Mouse (Mus musculus): ENCODE results near the gene AI661453.
"Not testable (repeated sequence)": the region's sequence is repeated elsewhere in the genome, so short reads cannot be mapped to it uniquely, and the experiment has no call there.

Gene AI661453

GRCm38 (mm10) chr17:47502707-47503045 is 66.3 kb downstream of the AI661453 start:
- not testable (repeated sequence) for DNase-seq (ENCODE audit: low spot score)

DNA sequence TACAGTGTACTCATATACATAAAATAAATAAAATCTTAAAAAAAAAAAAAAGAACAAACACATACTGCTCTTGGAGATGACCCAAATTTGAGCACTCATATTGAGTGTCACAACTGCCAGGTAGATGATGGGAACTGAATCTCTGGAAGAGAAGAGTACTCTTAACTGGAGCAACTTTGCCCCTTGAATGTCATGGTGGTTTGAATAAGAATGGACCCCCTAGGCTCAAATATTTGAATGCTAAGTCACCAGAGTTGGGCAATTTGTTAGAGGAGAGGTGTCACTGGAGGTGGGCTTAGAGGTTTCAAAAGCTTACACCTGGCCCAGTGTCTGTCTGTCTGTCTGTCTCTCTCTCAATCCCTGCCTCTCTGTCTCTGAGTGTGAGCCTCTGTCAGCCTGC is 67.3 kb downstream of the AI661453 start:
- no peak for DNase-seq (ENCODE audit: low spot score)

GRCm38 (mm10) chr17:47504228-47504627 is 67.8 kb downstream of the AI661453 start:
- DNase-seq (ENCODE audit: low spot score) = no peak

DNA sequence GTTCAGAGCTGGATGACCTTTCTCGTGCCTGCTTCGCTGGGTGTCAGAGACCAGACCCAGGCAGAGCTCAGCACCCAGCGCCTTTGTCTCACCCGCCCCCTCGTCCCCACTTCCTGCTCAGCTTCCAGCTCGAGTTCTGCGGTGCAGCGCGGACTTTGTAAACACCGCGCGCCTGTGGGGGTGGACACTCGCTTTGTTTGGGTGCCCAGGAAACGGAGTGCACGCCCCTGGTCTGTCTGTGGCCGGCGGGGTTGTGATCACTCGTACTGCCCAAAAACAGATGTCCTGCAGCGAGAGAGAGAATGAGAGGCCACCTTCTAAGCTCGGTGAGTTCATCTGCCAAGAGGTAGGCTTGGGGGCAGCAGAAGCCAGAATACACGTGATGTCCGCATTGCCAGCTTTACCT is 68.5 kb downstream of the AI661453 start, which contains the start of gene Ccnd3:
Gene Ccnd3, plus strand, starts transcription at position 111 of the 406 bp plus-strand sequence.
- peak; percentile 77 for DNase-seq (ENCODE audit: low spot score)

- DNase-seq (ENCODE audit: low spot score) = no peak
Observed at GRCm38 (mm10) chr17:47505566-47505965, 69.2 kb downstream of the AI661453 start.

- no peak for DNase-seq (ENCODE audit: low spot score)
Observed at GRCm38 (mm10) chr17:47506042-47506441, 69.6 kb downstream of the AI661453 start.

DNA sequence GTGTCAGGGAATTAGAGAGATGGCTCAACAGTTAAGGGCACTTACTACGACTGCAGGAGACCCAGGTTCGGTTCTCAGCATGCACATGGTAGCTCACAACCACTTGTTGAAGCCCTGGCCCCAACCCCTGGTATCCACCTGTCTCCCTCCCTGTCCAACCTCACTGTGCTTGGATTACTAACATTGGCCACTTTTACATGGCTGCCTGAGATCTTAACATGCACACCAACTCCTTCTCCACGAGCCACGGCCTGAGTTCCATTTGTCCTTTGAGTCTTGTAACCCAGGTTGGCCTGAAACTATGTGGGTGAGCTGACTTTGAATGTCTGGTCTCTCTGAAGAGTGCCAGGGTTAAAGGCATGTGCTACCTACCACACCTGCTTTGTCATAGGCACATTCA is 70.3 kb downstream of the AI661453 start:
- no peak for DNase-seq (ENCODE audit: low spot score)

DNA sequence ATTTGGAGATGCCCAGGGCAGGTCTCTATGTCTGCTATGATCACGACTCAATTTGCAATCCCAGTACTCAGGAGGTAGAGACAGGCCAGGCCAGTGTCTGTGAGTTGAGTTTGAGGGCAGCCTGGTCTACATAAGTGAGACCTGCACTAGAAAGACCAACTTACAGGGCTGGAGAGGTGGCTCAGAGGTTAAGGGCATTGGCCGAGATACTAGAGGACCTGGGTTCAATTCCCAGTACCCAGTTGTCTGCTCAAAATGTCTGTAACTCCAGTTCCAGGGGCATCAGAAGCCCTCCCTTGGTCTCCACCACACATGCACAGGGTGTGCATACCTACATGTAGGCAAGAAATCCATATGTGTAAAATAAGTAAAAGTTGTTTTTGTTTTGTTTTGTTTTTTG is 71.1 kb downstream of the AI661453 start:
- DNase-seq (ENCODE audit: low spot score) = no peak

DNA sequence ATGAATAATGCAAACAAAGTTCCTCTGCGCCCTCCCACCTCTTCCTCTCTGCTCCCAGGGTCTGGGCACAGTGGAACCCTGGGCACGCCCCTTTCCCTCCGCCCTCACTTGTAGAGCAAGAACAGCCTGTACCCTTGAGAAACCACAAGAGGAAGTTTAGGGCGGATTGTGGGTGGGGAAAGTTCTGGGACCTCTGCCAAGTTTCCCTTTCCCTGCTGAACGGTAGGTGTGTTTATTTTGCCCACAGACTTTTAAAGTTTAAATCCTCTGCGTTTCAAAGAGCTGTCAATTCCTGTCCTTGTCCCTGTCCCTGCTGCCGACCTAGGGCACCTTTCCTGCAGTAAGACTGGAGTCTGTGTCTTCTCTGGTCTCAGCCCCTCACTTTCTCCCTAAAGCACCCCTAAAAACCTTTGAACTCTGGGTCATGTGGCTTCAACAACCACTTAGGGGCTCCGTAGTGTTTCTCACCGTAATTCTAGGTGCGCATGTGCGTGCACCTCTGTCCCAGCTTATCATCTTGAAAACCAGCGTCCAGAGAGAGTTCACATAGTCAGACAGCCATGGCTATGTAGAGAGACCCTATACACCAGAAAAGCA is 71.7 kb downstream of the AI661453 start:
- DNase-seq (ENCODE audit: low spot score) = peak; percentile 95

DNA sequence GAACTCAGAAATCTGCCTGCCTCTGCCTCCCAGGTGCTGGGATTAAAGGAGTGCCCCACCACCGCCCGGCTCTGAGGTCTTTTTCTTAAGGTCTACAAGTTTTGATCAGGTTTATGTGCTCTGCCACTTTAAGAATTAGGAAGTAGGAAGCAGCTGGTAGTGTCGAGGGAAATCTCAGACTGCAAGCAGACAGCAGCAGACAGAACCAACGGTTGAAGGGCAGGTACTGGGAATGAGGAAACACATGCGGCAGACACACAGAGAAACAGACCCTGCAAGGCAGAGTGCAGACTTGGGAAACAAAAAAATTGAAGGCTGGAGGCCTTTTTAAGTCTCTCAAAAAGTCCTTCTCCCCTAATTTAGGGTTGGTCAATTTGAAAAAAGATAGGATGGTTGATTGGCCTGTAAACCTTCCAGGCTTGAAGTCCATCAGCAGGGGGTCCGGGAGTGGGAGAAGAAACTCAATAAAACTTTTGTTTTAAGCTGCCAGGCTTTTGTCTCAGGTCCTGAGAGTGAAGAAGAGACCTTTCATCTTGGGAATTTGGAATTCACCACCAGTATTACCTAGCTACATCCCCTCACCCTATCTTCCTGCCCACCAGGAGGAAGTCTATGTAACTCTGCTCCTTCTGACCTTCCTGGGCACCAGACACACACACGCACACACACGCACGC is 72.8 kb downstream of the AI661453 start:
- DNase-seq (ENCODE audit: low spot score) = no peak

- DNase-seq (ENCODE audit: low spot score) = peak; percentile 94
Observed at GRCm38 (mm10) chr17:47511111-47512020, 75.0 kb downstream of the AI661453 start.

DNA sequence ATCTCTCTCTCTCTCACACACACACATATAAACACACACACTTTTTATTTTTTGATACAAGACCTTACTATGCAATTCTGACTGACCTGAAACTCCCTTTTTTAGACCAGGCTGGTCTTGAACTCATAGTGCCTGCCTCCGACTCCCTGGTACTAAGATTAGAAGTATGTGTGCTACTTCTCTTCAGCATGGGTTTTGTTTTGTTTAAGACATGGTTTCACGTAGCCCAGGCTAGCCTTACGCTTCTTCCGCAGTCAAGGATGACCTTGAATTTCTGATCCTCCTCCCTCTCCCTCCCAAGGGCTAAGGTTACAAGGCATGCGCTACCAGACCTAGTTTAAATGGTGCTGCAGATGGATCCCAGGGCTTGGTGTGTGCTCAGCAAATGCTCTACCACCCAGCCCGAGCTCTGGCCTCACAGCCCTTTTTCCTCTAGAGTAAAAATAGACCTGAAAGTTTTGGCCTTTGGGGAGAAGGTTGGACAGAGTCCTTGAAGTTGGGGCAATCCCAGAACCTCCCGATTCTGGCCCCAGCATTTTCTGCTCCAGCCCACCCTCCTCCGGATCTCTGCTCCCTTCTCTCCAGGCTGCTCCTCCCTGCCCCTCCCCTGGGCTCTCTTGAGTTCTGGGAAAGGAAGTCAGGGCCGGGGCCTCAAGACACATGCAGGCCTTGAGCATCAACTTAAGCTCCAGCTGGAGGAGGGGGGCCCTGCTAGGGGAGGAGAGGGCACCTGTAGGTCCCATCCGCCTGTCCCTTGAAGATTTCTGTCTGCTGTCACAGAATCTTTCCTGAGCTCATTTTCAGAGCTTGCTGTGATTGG is 76.8 kb downstream of the AI661453 start:
- peak; percentile 53 for DNase-seq (ENCODE audit: low spot score)

- no peak for DNase-seq (ENCODE audit: low spot score)
Observed at GRCm38 (mm10) chr17:47515180-47515844, 78.9 kb downstream of the AI661453 start.

DNA sequence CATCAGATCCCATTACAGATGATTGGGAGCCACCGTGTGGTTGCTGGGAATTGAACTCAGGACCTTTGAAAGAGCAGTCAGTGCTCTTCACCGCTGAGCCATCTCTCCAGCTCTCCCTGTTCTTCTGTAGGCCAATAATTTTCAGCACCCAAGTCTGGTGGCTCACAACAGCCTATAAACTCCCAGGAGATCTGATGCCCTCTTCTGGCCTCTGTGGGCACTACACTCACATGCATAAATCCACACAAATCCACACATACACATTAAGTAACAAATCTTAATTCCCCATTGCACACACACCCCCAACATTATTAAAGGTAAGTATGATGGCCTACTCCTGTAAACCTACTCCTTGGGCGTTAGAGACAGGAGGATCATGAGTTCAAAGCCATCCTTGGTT is 79.8 kb downstream of the AI661453 start:
- DNase-seq (ENCODE audit: low spot score) = no peak

DNA sequence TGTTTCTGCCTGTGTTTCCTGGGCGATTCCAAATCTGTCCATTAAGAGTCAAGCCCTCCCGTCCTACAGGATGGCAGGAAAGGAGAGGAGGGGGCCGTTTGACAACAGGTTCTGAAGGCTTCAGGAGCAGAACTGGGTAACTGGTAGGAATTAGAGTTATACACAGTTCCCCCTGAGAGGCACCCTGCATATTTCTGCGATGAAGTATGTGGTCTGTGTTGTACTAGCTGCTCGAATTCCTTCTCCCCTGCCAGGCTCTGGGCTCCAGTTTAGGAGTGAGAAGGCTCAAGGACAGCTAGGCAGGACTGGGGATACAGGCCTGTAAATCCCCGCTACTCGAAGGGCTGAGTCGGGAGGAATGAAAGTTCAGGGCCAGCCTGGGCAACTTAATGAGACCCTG is 81.8 kb downstream of the AI661453 start:
- DNase-seq (ENCODE audit: low spot score) = no peak

Measured in ovary, adult 18-20 months (tissue).